ENCODE assay signal across 18 mouse cellular contexts in genomic region chr6:100951646-100952045, GRCm38 (mm10).
DNase-seq lines count a peak whose midpoint lies in the region; ATAC-seq and TF ChIP-seq lines count a peak whose summit lies in the region.
"Had no signal": no experiment of that assay in that cellular context is flagged by ENCODE, and none has a peak within 500 bp of the region (broad histone marks: within the 10 kb centered on the region; RNA-seq: fewer than 3 reads in every experiment).

No protein-coding gene starts in this region.

- H3K36me3 ChIP-seq in heart, embryonic 12.5 days, result no peaks in the 10 kb centered on the region
- H3K36me3 ChIP-seq in midbrain, embryonic 11.5 days (ENCODE audit: control insufficient read depth, insufficient read depth, low read length), result no peaks in the 10 kb centered on the region
- H3K36me3 ChIP-seq in midbrain, postnatal 0 days (ENCODE audit: insufficient read depth, low read length), result no peaks in the 10 kb centered on the region
- H3K36me3 ChIP-seq: G1E had no signal

- H3K27ac ChIP-seq in heart, embryonic 12.5 days (ENCODE audit: poor library complexity, severe bottlenecking), result no peak overlapping the region
- no peak overlapping the region for H3K27ac ChIP-seq in midbrain, embryonic 11.5 days (ENCODE audit: low read depth, low read length)
- H3K27ac ChIP-seq in midbrain, postnatal 0 days (ENCODE audit: low read depth, low read length), result no peak overlapping the region

- no peak for ATAC-seq in heart, embryonic 12.5 days (ENCODE audit: insufficient number of reproducible peaks, low FRiP score)
- ATAC-seq in midbrain, embryonic 11.5 days (ENCODE audit: low FRiP score), result no peak
- ATAC-seq in midbrain, postnatal 0 days (ENCODE audit: low FRiP score), result no peak
- ATAC-seq: activated CD4-positive, CD25-positive, alpha-beta regulatory T cell, adult 4 months; CD4-positive, CD25-positive, alpha-beta regulatory T cell, adult 4 months; Patski had no signal

- H3K9ac ChIP-seq in heart, embryonic 12.5 days, result no peak overlapping the region
- H3K9ac ChIP-seq in midbrain, embryonic 11.5 days (ENCODE audit: low read length), result no peak overlapping the region
- H3K9ac ChIP-seq in midbrain, postnatal 0 days (replicated peaks; ENCODE audit: low read length, poor library complexity, severe bottlenecking), result no peak overlapping the region

- H3K27me3 ChIP-seq in heart, embryonic 12.5 days (replicated peaks), result no peaks in the 10 kb centered on the region
- H3K27me3 ChIP-seq in midbrain, embryonic 11.5 days (ENCODE audit: control insufficient read depth, insufficient read depth, low read length), result no peaks in the 10 kb centered on the region
- H3K27me3 ChIP-seq in midbrain, postnatal 0 days (ENCODE audit: insufficient read depth, low read length), result no peaks in the 10 kb centered on the region

- no peak overlapping the region for H3K4me3 ChIP-seq in heart, embryonic 12.5 days
- H3K4me3 ChIP-seq in midbrain, embryonic 11.5 days (ENCODE audit: low read depth, low read length), result no peak overlapping the region
- H3K4me3 ChIP-seq in midbrain, postnatal 0 days (ENCODE audit: low read depth, low read length), result no peak overlapping the region

- 78% methylated on average over 5 of the region's 5 CpGs for WGBS in heart, embryonic 12.5 days
- 94% methylated on average over 5 of the region's 5 CpGs for WGBS in midbrain, embryonic 11.5 days
- 91% methylated on average over 5 of the region's 5 CpGs for WGBS in midbrain, postnatal 0 days

- no peaks in the 10 kb centered on the region for H3K4me1 ChIP-seq in heart, embryonic 12.5 days (replicated peaks)
- no peaks in the 10 kb centered on the region; the same call in 1 of the 2 replicates for H3K4me1 ChIP-seq in midbrain, embryonic 11.5 days (ENCODE audit: control insufficient read depth, insufficient read depth, low read length)
- H3K4me1 ChIP-seq in midbrain, postnatal 0 days (ENCODE audit: insufficient read depth, low read length), result no peaks in the 10 kb centered on the region

- DNase-seq in heart, adult 11 months, result peak; percentile 56
- peak; percentile 67 for DNase-seq in midbrain, embryonic 11.5 days (ENCODE audit: low spot score, missing footprints)
- DNase-seq in midbrain, postnatal 0 days (ENCODE audit: low spot score), result no peak
- DNase-seq: adrenal gland, adult 2 months; adrenal gland, adult 8-10 months; adrenal gland, postnatal 10 days; adrenal gland, postnatal 14 days; adrenal gland, postnatal 25 days; adrenal gland, postnatal 36 days; B cell, adult 2 months; cerebellum, adult 11 months; cerebellum, adult 11-12 months; cerebellum, adult 18-20 months had no signal

- H3K4me2 ChIP-seq in heart, embryonic 12.5 days, result no peak overlapping the region
- no peak overlapping the region for H3K4me2 ChIP-seq in midbrain, embryonic 11.5 days
- H3K4me2 ChIP-seq in midbrain, postnatal 0 days (ENCODE audit: low read depth, low read length, poor library complexity, severe bottlenecking), result no peak overlapping the region

- no peaks in the 10 kb centered on the region for H3K9me3 ChIP-seq in heart, embryonic 12.5 days (replicated peaks)
- no peaks in the 10 kb centered on the region for H3K9me3 ChIP-seq in midbrain, embryonic 11.5 days (ENCODE audit: control insufficient read depth, low read length)
- no peaks in the 10 kb centered on the region for H3K9me3 ChIP-seq in midbrain, postnatal 0 days (ENCODE audit: low read length)

- TF ChIP-seq CTCF in midbrain, postnatal 0 days (IDR thresholded peaks at IDR 0.05), result no peak
